Mouse (Mus musculus) brain, embryonic 14.5 days (tissue): ENCODE data around the gene Rtkn2. TPM values are rescaled to one million over a fixed set of nuclear protein-coding genes. Genes with fewer than 3 reads are reported as not detected.

Experiments
- DNase-seq: peaks from one replicate; pipeline ENCODE4 v3.0.0-alpha.2; 2011; ENCODE audit warnings: low read depth
- CTCF ChIP-seq: fragments of 200-500 bp; IDR thresholded peaks from 2 replicates; pipeline ENCODE4 v1.5.1; 2012; ENCODE audit warnings: inconsistent platforms, mild to moderate bottlenecking, moderate library complexity, borderline replicate concordance; ENCODE audit not compliant: insufficient read depth, insufficient read length; ENCODE audit errors: extremely low read depth
- POLR2A ChIP-seq: fragments of 200-500 bp; IDR thresholded peaks from 2 replicates; pipeline ENCODE4 v1.6.1; 2012; ENCODE audit warnings: mild to moderate bottlenecking, inconsistent platforms, borderline replicate concordance; ENCODE audit not compliant: poor library complexity, insufficient read depth, insufficient read length, severe bottlenecking; ENCODE audit errors: extremely low read depth
- polyA plus RNA-seq: library from polyadenylated mRNA; depleted of rRNA; stranded (reverse); fragments of >200 nt; gene quantifications from 2 replicates; pipeline ENCODE4 v1.2.3, GENCODE M21; 2012

Rtkn2 gene
- polyA plus RNA-seq, 1 experiment = 2.7 TPM

DNA sequence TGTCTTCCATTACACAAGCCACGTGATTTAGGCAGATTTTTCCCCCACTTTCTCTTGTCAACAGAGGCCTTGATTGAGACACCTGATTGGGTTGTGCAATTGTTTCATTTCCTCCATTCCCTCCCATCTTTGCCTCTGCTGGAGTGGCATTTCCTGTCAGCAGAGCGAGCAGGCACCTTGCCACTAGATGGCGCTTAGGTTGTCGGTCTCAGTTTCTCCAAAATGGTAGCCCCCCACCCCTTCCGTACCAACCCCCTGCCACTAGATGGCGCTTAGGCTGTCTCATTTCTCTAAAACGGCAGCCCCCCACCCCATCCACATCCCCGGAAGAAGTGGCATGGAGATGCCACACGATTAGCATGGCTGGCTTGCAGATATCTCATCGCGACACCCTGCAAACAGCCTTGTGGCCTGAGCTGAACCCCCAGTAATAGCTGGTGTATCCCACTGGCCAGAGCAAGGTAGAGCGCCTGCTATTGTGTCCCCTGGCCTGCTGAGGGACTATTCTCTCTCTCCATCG lies 18.8 kb downstream of the Rtkn2 start:
- TF ChIP-seq CTCF (peak; percentile 91), POLR2A (no peak)
- DNase-seq = peak; percentile 87

DNA sequence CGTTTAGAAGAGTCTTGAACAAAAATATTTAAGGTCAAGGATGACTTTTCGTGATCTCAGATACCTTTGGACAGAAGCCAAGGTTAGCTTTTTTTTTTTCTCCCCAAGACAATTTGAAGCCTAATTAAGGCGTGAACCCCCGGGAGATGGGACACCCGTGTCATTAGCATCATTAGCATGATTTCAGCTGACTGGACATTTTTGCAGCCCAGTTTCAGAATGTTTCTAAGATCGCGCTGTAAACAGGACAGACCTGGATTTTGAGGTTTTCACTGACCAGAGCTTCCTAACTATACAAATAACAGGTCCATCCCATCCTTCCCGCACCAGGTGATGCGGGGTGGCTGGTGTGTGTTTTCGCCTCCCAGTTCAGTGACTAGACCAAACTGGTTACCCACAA lies 19.8 kb downstream of the Rtkn2 start:
- no peak for TF ChIP-seq CTCF
- no peak for TF ChIP-seq POLR2A
- DNase-seq = no peak

DNA sequence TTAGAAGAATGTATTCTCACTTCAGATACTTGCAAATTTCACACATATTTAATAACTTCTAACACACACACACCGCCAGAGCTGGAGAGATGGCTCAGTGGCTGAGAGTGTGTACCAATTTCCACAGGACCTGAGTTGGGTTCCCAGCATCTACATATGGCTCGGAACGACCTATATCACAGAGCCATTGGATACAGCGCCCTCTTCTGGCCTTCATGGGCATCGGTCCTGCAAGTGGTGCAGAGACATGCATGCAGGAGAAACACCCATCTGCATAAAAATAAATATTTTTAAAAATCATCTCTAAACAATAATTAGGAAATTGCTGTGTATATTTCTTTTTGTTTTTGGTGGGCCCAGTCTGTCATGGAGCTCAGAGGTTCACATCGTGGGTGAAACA lies 22.1 kb downstream of the Rtkn2 start:
- TF ChIP-seq POLR2A (no peak), CTCF (peak; percentile 7; the same call in 1 of the 2 replicates)

DNA sequence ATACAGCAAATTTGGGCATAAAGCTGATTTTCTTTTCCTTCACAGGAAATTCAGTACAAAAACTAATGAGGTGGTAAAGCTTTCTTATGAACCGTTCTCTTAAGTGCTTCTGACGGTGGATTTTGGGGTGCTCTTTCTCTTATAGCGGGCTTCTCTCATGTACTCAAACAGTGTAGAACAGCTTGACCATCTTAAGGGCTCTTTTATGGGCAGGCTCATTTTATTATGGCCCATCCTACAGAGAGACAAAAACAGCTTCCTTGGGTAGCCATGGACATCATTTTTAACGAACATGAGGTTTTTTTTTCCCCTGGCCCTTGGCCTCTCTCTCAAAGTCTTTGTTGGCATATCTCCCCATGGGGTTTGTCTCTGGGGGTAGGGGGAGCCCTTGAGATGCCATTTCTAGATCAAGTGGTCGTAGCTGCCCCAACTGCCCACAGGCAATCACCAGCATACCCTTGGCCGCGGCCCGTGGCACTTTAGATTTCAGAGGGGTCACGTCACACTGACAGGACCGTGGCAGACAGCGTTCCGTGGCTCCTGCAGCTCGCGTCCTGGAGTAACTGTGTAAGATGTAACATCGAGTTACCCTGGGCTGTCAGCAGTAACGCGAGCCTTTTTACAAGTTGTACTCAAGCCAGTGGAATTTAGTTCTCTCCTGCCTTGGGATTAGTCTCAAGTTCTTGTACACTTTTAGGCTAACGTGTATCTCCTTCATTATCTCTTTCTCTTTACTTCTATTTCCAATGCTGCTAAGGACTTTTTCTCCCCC lies 24.5 kb downstream of the Rtkn2 start:
- TF ChIP-seq CTCF (no peak), POLR2A (no peak)
- DNase-seq = no peak

More for the DNA sequence above, 22.1 kb downstream of the Rtkn2 start:
- DNase-seq = no peak

DNA sequence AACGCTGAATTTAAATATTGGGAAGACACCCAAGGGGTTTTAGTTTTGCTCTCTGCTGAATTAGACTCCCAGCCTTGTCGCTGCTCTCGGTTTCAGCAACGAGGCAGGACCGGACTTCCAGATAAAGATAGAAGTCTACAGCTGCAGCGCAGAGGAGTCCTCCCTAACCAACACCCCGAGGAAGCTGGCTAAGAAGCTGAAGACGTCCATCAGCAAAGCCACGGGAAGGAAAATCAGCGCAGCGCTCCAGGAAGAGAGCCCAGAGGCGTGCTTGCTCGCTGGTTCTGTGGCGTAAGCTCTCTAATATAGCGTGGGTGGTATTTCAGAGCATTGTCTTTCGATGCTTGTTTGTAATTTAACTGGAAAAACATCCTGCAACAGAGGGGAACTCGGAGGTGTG lies 26.0 kb downstream of the Rtkn2 start:
- TF ChIP-seq CTCF = no peak
- no peak for TF ChIP-seq POLR2A
- DNase-seq = no peak

DNA sequence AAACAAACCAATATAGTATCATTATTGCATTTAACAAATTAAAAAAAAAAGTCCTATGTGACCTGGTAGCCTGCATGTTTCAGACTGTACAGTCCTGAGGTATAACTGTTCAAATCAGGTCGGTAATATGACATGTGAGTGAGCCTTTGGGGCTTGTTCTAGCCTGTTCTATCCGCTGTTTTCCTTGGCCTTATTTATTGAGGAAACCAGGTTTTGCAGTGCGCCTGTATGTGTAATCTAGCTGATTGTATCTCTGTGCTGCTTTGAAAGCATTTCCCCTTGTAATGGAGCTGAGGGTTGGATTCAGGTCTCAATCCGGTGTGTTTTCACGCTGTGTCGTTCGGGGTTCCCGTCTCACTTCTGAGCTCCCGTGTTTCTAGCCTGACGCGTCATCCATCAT lies 27.1 kb downstream of the Rtkn2 start:
- TF ChIP-seq CTCF (no peak), POLR2A (no peak)
- DNase-seq = no peak

DNA sequence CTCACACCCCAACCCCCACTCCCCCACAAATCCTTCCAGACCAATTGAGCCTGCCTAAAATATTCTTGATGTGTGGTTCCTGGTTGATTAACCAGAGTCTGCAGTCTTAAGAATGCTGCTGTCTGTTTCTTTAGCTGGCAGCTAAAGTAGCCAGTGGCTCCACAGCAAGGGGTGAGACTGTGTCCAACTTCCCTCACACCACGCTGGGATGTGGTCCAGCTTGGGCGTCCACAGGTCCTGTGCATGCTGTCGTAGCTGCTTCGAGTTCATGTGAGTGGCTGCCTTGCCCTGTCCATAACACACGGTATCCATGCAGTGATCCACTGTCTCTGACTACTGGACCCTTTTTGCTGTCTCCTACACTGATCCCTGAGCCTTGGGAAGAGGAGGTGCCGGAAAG lies 27.7 kb downstream of the Rtkn2 start:
- no peak for TF ChIP-seq CTCF
- no peak for TF ChIP-seq POLR2A

DNA sequence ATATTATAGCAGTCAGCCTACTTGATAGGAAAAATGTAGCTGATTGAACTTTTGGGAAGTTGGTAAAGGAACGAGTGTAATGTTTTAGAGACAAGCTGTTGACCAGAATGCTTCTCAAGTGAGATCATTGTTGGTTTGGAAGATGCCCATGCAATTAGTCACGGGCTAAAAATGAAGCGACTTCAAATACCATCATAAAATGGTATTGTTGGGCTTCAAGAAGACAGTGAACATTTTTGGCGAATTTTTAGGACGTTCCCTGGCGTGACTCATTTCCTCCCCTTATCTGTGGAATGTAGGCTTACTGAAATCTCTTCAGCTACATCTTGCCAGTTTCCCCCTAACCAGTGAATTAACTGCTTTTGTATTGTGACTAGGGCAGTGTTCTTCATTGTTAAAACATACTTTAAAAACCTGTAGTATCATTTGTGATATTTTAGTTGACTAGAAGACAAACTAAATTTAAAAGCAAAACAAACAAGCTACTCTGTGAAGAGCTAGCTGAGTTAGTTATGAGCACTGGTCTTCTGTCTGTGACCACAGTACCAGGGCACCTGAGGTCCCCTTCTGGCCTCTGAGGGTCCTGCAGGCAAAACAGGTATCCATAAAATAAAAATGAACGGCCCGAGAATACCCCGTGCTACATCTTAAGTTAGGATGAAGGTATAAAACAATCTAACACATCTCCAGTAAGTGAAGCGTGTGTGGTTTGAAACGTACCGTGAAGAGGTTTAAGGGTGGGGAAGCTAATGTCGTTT lies 29.0 kb downstream of the Rtkn2 start:
- no peak for DNase-seq
- TF ChIP-seq POLR2A (no peak), CTCF (no peak)

More for the DNA sequence above, 27.7 kb downstream of the Rtkn2 start:
- no peak for DNase-seq

DNA sequence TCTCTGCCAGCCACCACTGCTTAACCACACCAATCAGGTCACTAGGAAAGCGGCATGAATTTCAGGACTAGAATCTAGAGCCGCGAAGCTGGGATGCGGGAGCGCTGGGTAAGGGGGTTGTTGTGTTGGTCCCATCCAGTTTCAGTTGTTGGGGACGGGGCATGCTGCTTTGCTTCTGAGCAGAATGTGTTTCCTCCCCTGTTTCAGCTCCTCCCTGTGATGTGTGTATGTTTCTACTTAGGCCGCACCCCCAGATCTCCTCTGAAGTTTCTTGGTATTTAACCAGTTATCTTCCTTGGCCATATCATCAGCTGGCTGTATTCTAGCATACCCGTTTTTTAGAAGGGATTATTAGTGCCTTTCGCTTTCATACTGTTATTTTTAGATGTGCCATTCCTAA lies 29.9 kb downstream of the Rtkn2 start:
- TF ChIP-seq POLR2A (no peak), CTCF (no peak)
- DNase-seq = no peak

DNA sequence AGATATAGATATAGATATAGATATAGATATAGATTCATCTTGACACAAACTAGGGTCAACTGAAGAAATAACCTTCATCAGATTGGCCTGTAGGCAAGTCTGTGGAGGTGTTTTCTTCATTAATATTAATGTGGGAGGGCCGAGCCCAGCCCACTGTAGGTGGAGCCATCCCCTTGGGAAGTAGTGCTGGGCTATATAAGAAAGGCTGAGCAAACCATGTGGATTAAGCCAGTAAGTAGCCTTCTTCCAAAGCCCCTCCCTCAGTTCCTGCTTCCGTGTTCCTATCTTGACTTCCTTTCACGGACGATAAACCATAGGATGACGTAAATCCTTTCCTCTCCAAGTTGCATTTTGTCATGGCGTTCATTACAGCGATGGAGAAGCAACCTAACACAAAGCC lies 30.5 kb downstream of the Rtkn2 start:
- TF ChIP-seq POLR2A (no peak), CTCF (no peak)
- no peak for DNase-seq

DNA sequence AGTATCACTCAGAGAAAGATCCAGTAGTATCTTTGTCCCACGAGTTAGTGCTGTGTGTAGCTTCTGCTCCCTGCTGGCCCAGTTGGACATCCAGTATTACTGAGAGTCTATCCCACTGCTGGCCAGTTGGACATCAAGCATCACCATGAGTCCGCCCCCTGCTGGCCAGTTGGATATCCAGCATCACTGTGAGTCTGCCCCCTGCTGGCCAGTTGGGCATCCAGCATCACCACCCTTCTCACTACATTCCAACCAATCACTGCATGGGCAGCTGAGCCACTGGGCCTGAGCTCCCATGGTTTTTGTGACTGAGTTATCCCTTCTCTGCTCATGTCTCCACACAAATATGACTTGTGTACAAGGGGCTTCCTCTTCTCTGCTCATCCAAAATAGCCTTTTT lies 33.8 kb downstream of the Rtkn2 start:
- no peak for DNase-seq
- TF ChIP-seq POLR2A = no peak
- peak; percentile 66 for TF ChIP-seq CTCF
